Mouse (Mus musculus) intestine, embryonic 14.5 days (tissue): ENCODE data around the gene Mup16. TPM values are rescaled to one million over a fixed set of nuclear protein-coding genes. Genes with fewer than 3 reads are reported as not detected.
"Not testable (repeated sequence)": the region's sequence is repeated elsewhere in the genome, so short reads cannot be mapped to it uniquely, and the experiment has no call there.

Experiments
- ATAC-seq: fragments of 200-750 bp; cut with Nextera tagmentation; replicated peaks from 2 replicates; pipeline ENCODE4 v1.8.0; 2017; ENCODE audit warnings: low read depth, moderate number of reproducible peaks, moderate TSS enrichment, moderate library complexity; ENCODE audit not compliant: low FRiP score, low TSS enrichment
- DNase-seq: peaks from one replicate; pipeline ENCODE4 v3.0.0-alpha.2; 2018; ENCODE audit warnings: low spot score
- H3K27ac ChIP-seq: fragments of 300-500 bp; sonication (generic); 2 replicates; pipeline ENCODE4 v1.5.1; 2014; ENCODE audit warnings: low read depth, mild to moderate bottlenecking, control low read depth
- H3K27me3 ChIP-seq: fragments of 300-500 bp; sonication (generic); replicated peaks from 2 replicates; pipeline ENCODE4 v1.6.1; 2014; ENCODE audit warnings: low read length, control low read depth; ENCODE audit not compliant: control insufficient read depth, insufficient read depth
- H3K36me3 ChIP-seq: fragments of 300-500 bp; sonication (generic); 2 replicates; pipeline ENCODE4 v1.6.1; 2014; ENCODE audit warnings: low read length, control low read depth; ENCODE audit not compliant: control insufficient read depth, insufficient read depth
- H3K4me1 ChIP-seq: fragments of 300-500 bp; sonication (generic); replicated peaks from 2 replicates; pipeline ENCODE4 v1.6.1; 2014; ENCODE audit warnings: low read length, control low read depth, mixed read lengths; ENCODE audit not compliant: control insufficient read depth, insufficient read depth
- H3K4me2 ChIP-seq: fragments of 300-500 bp; sonication (generic); 2 replicates; pipeline ENCODE4 v1.6.1; 2014; ENCODE audit warnings: low read length
- H3K4me3 ChIP-seq: fragments of 300-500 bp; sonication (generic); 2 replicates; pipeline ENCODE4 v1.5.1; 2014; ENCODE audit warnings: low read depth, low read length, control low read depth, mixed read lengths
- H3K9ac ChIP-seq: fragments of 300-500 bp; sonication (generic); 2 replicates; pipeline ENCODE4 v1.6.1; 2014; ENCODE audit warnings: mild to moderate bottlenecking, low read length
- H3K9me3 ChIP-seq: fragments of 300-500 bp; sonication (generic); 2 replicates; pipeline ENCODE4 v1.6.1; 2016; ENCODE audit warnings: low read length, control low read depth; ENCODE audit not compliant: control insufficient read depth
- WGBS: fragments of 180-500 bp; shearing (Covaris S2); extraction: QIAGEN DNeasy Blood & Tissue Kit; methylation state at CpG from one replicate; pipeline ENCODE4 v1.1.7; 2014; 5-methylcytosine and 5-hydroxymethylcytosine counted together
- polyA plus RNA-seq: library from polyadenylated mRNA; unstranded; fragments of >200 nt; fragmentation: Nextera tagmentation; extraction: Ambion mirVana; gene quantifications from 2 replicates; pipeline ENCODE4 v1.2.1, GENCODE M21; 2014

Mup16 gene
- polyA plus RNA-seq: not detected in 2 replicates

- not testable (repeated sequence) for H3K27me3 ChIP-seq, ATAC-seq, H3K4me3 ChIP-seq, H3K9ac ChIP-seq, DNase-seq, H3K36me3 ChIP-seq, H3K4me2 ChIP-seq, H3K9me3 ChIP-seq, H3K4me1 ChIP-seq, H3K27ac ChIP-seq
- WGBS: 88% methylated on average over 2 of the region's 4 CpGs
Measured at GRCm38 (mm10) chr4:61519431-61519830, at the start of gene Mup16. TSS of gene Mup16 (minus strand) at chr4:61519531.

DNA sequence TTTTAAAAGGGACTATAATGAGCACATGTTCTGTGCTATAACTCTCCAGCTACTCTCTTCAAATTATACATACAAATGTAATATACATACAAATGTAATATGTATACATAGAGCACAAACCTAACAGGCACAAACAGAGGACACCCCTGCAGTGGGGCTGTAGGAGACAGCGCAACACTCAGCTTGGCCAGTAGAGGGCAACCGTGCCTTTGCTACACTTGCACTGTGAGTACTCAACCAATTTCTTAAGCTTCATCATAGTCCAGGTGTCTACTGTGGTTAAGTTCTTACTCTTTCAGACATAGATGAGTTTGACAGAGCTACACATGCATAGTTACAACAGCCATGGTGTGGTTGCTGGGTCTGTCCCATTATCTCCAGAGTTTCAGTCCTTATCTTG, 36.6 kb upstream of the Mup16 start:
- ATAC-seq, H3K4me1 ChIP-seq, H3K27me3 ChIP-seq, H3K9ac ChIP-seq, H3K36me3 ChIP-seq, DNase-seq, H3K9me3 ChIP-seq, H3K4me2 ChIP-seq, H3K4me3 ChIP-seq, H3K27ac ChIP-seq: not testable (repeated sequence)
- 53% methylated on average over 2 of the region's 2 CpGs for WGBS

Other genes starting within 250 kb of the Mup16 start
- not detected in 2 replicates for gene Mup14, start 215.5 kb downstream of the Mup16 start, polyA plus RNA-seq
- gene Mup15, start 79.8 kb downstream of the Mup16 start, polyA plus RNA-seq: not detected in 2 replicates
- not detected in 2 replicates for gene Mup17, start 76.3 kb upstream of the Mup16 start, polyA plus RNA-seq
- not detected in 2 replicates for gene Mup18, start 154.6 kb upstream of the Mup16 start, polyA plus RNA-seq